Mouse (Mus musculus): ENCODE data around the gene Lrrfip2.

DNA sequence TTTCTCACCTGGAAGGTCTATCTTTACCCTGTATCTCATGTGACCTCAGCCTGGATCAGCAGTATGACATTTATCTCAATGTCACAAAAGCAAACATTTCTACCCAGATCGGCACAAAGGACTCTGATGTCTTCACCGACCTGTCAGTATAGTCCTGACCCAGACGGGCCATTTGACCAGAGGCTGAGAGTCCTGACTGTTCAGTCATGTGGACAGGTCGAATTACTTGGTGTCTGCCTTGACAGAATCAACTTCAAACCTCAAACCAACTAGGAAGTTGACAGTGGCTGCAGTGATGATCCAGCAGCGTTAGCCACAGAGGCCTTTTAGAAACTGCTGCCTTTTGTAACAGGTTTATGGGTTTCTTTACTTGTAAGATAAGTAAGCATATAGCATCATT lies 56.7 kb downstream of the Lrrfip2 start:
- TF ChIP-seq POLR2A (IDR thresholded peaks at IDR 0.05; ENCODE audit: low read depth, low read length) (no peak), CTCF (IDR thresholded peaks at IDR 0.05; ENCODE audit: extremely low read depth, insufficient read length, insufficient replicate concordance, low read depth, low read length) (no peak)
